Mouse (Mus musculus): ENCODE measurements around the gene Brinp1. TPM values are rescaled to one million over a fixed set of nuclear protein-coding genes. Genes with fewer than 3 reads are reported as not detected.

Brinp1 gene
- polyA plus RNA-seq, 2 experiments: 9.0 to 15.2 TPM

GRCm38 (mm10) chr4:68950556-68950955 is 3.6 kb downstream of the Brinp1 start:
- no peak for TF ChIP-seq POLR2A (IDR thresholded peaks at IDR 0.05; ENCODE audit: borderline replicate concordance, extremely low read depth, insufficient read depth, insufficient read length)
- Histone ChIP-seq H3K4me2 (replicated peaks; ENCODE audit: low read depth, low read length, severe bottlenecking) (no peak overlapping the region), H3K9me3 (ENCODE audit: control insufficient read depth, low read length) (no peaks in the 10 kb centered on the region), H3K4me3 (replicated peaks; ENCODE audit: low read length) (no peak overlapping the region), H3K27ac (replicated peaks; ENCODE audit: low read depth, low read length) (no peak overlapping the region), H3K36me3 (ENCODE audit: control insufficient read depth, insufficient read depth, low read length) (no peaks in the 10 kb centered on the region), H3K9ac (ENCODE audit: low read depth, low read length, severe bottlenecking) (no peak overlapping the region), H3K4me1 (ENCODE audit: control insufficient read depth, insufficient read depth, low read length) (0 out of 2 replicates have a peak, but pooled peaks cover 3% of the 10 kb centered on the region), H3K27me3 (ENCODE audit: control insufficient read depth, insufficient read depth, low read length) (peaks cover 15% of the 10 kb centered on the region; the same call in 1 of the 2 replicates)
- no peak for ATAC-seq (ENCODE audit: low FRiP score, low read depth)
- 0% methylated on average over 2 of the region's 2 CpGs for WGBS
- peak; percentile 56 for DNase-seq (ENCODE audit: low spot score)

- ATAC-seq (ENCODE audit: low FRiP score, low read depth) (no peak), DNase-seq (ENCODE audit: low spot score) (no peak)
- Histone ChIP-seq H3K9me3 (ENCODE audit: control insufficient read depth, low read length) (no peaks in the 10 kb centered on the region), H3K36me3 (ENCODE audit: control insufficient read depth, insufficient read depth, low read length) (no peaks in the 10 kb centered on the region), H3K4me1 (ENCODE audit: control insufficient read depth, insufficient read depth, low read length) (no peaks in the 10 kb centered on the region), H3K27me3 (ENCODE audit: control insufficient read depth, insufficient read depth, low read length) (no peaks in the 10 kb centered on the region), H3K4me3 (replicated peaks; ENCODE audit: low read length) (no peak overlapping the region), H3K9ac (ENCODE audit: low read depth, low read length, severe bottlenecking) (no peak overlapping the region), H3K27ac (replicated peaks; ENCODE audit: low read depth, low read length) (no peak overlapping the region), H3K4me2 (replicated peaks; ENCODE audit: low read depth, low read length, severe bottlenecking) (no peak overlapping the region)
- WGBS: 86% methylated on average over 2 of the region's 2 CpGs
- no peak for TF ChIP-seq POLR2A (IDR thresholded peaks at IDR 0.05; ENCODE audit: borderline replicate concordance, extremely low read depth, insufficient read depth, insufficient read length)
Measured at GRCm38 (mm10) chr4:68942938-68943337, 11.3 kb downstream of the Brinp1 start.

DNA sequence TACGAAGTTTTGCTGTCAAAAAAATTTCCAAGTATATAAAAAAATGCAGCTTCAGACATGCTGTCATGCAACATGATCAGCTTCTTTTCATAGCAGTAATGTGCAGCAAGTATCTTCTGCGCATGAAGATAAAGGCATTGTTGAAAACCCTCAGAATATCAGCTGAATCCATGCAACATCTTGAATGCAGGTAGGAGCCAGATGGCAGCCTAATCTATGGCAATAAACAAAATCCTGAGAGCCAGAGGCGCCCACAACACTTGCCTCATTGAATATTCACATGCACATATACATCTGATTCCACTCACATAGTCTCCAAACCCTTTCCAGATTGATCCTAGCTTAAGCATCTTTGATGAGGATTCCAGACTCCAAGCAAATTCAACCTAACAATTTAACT is 24.2 kb downstream of the Brinp1 start:
- Histone ChIP-seq H3K27me3 (ENCODE audit: control insufficient read depth, insufficient read depth, low read length) (no peaks in the 10 kb centered on the region), H3K27ac (replicated peaks; ENCODE audit: low read depth, low read length) (no peak overlapping the region), H3K4me1 (ENCODE audit: control insufficient read depth, insufficient read depth, low read length) (no peaks in the 10 kb centered on the region), H3K4me2 (replicated peaks; ENCODE audit: low read depth, low read length, severe bottlenecking) (no peak overlapping the region), H3K9ac (ENCODE audit: low read depth, low read length, severe bottlenecking) (no peak overlapping the region), H3K9me3 (ENCODE audit: control insufficient read depth, low read length) (no peaks in the 10 kb centered on the region), H3K36me3 (ENCODE audit: control insufficient read depth, insufficient read depth, low read length) (no peaks in the 10 kb centered on the region), H3K4me3 (replicated peaks; ENCODE audit: low read length) (no peak overlapping the region)
- no peak for TF ChIP-seq POLR2A (IDR thresholded peaks at IDR 0.05; ENCODE audit: borderline replicate concordance, extremely low read depth, insufficient read depth, insufficient read length)
- 65% methylated on average over 3 of the region's 3 CpGs for WGBS
- DNase-seq (ENCODE audit: low spot score): no peak
- no peak for ATAC-seq (ENCODE audit: low FRiP score, low read depth)

- WGBS: 45% methylated on average over 2 of the region's 2 CpGs
- ATAC-seq (ENCODE audit: low FRiP score, low read depth) (no peak), DNase-seq (ENCODE audit: low spot score) (no peak)
- Histone ChIP-seq H3K27ac (replicated peaks; ENCODE audit: low read depth, low read length) (no peak overlapping the region), H3K27me3 (ENCODE audit: control insufficient read depth, insufficient read depth, low read length) (no peaks in the 10 kb centered on the region), H3K4me3 (replicated peaks; ENCODE audit: low read length) (no peak overlapping the region), H3K4me2 (replicated peaks; ENCODE audit: low read depth, low read length, severe bottlenecking) (no peak overlapping the region), H3K36me3 (ENCODE audit: control insufficient read depth, insufficient read depth, low read length) (no peaks in the 10 kb centered on the region), H3K9ac (ENCODE audit: low read depth, low read length, severe bottlenecking) (no peak overlapping the region), H3K9me3 (ENCODE audit: control insufficient read depth, low read length) (no peaks in the 10 kb centered on the region), H3K4me1 (ENCODE audit: control insufficient read depth, insufficient read depth, low read length) (no peaks in the 10 kb centered on the region)
- no peak for TF ChIP-seq POLR2A (IDR thresholded peaks at IDR 0.05; ENCODE audit: borderline replicate concordance, extremely low read depth, insufficient read depth, insufficient read length)
Measured at GRCm38 (mm10) chr4:68926091-68926490, 28.1 kb downstream of the Brinp1 start.

GRCm38 (mm10) chr4:68922944-68923343 is 31.3 kb downstream of the Brinp1 start:
- no peak overlapping the region for H3K4me2 ChIP-seq (replicated peaks; ENCODE audit: low read depth, low read length, severe bottlenecking)
- H3K36me3 ChIP-seq (ENCODE audit: control insufficient read depth, insufficient read depth, low read length): no peaks in the 10 kb centered on the region
- ATAC-seq (ENCODE audit: low FRiP score, low read depth): no peak
- H3K4me1 ChIP-seq (ENCODE audit: control insufficient read depth, insufficient read depth, low read length): no peaks in the 10 kb centered on the region
- DNase-seq (ENCODE audit: low spot score): no peak
- no peak for TF ChIP-seq POLR2A (IDR thresholded peaks at IDR 0.05; ENCODE audit: borderline replicate concordance, extremely low read depth, insufficient read depth, insufficient read length)
- H3K27me3 ChIP-seq (ENCODE audit: control insufficient read depth, insufficient read depth, low read length): no peaks in the 10 kb centered on the region
- H3K9ac ChIP-seq (ENCODE audit: low read depth, low read length, severe bottlenecking): no peak overlapping the region
- no peaks in the 10 kb centered on the region for H3K9me3 ChIP-seq (ENCODE audit: control insufficient read depth, low read length)
- no peak overlapping the region for H3K27ac ChIP-seq (replicated peaks; ENCODE audit: low read depth, low read length)
- WGBS: 65% methylated on average over 1 of the region's 1 CpGs
- H3K4me3 ChIP-seq (replicated peaks; ENCODE audit: low read length): no peak overlapping the region

DNA sequence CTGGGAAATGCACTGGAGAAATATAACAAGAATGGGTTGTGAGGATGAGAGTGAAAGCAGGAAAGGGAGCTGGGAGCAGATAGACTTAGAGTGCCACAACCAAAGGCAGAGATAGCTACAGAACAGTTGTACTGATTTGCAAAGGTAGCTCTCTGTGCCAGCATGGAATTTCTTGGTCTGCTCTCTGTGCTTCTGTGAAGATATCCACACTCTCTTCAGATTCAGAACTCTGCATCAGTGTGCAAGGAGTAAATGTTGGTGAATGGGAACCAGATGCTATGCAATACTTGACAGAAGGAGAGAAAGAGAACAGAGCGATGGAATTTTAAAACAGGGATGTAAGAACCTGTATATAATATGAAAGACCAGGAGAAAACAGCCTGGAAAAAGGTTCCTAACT is 31.7 kb downstream of the Brinp1 start:
- no peaks in the 10 kb centered on the region for H3K27me3 ChIP-seq (ENCODE audit: control insufficient read depth, insufficient read depth, low read length)
- H3K36me3 ChIP-seq (ENCODE audit: control insufficient read depth, insufficient read depth, low read length): no peaks in the 10 kb centered on the region
- no peak overlapping the region for H3K4me2 ChIP-seq (replicated peaks; ENCODE audit: low read depth, low read length, severe bottlenecking)
- TF ChIP-seq POLR2A (IDR thresholded peaks at IDR 0.05; ENCODE audit: borderline replicate concordance, extremely low read depth, insufficient read depth, insufficient read length): no peak
- no peaks in the 10 kb centered on the region for H3K9me3 ChIP-seq (ENCODE audit: control insufficient read depth, low read length)
- WGBS: 88% methylated on average over 1 of the region's 1 CpGs
- H3K9ac ChIP-seq (ENCODE audit: low read depth, low read length, severe bottlenecking): no peak overlapping the region
- no peak for ATAC-seq (ENCODE audit: low FRiP score, low read depth)
- no peak overlapping the region for H3K27ac ChIP-seq (replicated peaks; ENCODE audit: low read depth, low read length)
- H3K4me3 ChIP-seq (replicated peaks; ENCODE audit: low read length): no peak overlapping the region
- no peak for DNase-seq (ENCODE audit: low spot score)
- H3K4me1 ChIP-seq (ENCODE audit: control insufficient read depth, insufficient read depth, low read length): no peaks in the 10 kb centered on the region

Measured in limb, embryonic 14.5 days (tissue).